In the genomic region with DNA sequence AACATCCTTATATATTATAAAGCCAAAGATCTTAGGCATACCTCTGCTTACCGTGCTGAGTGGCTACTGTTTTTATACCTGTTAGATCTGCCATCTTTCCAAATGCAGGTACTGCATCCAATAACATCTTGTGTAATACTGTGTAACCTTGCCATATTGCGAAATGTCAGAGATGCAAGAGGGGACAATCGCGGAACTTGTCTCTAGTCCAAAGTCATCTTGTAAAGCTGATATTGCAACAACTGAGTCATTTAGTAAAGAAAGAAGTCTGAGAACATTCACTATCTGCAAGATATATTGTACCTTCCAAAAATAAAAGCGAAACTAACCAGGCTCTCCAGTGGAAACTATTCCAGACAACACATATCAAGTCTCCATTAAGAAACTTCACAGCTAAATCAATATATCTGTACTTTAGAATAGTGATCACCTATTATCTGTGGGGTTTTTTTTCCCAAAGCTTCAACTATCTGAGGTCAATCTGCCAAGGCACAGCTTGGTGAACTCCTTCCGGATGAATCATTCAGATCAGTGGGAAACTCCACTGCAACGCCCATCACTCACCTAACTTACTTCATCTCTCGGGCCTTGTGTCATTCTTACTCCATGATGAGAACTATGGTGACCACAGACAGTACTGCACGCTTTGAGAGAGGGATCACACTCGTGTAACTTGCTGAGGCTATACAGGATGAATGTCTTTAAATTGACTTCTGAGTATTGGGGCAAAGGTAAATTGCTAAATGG, we compare ENCODE assay signal across 26 mouse cellular contexts.
A peak's percentile ranks its signal among the peaks of the same experiment; 100 is the strongest.
DNase-seq lines count a peak whose midpoint lies in the region; ATAC-seq and TF ChIP-seq lines count a peak whose summit lies in the region.
"Had no signal": no experiment of that assay in that cellular context is flagged by ENCODE, and none has a peak within 500 bp of the region (broad histone marks: within the 10 kb centered on the region; RNA-seq: fewer than 3 reads in every experiment).

No protein-coding gene starts in this region.

- H3K27ac ChIP-seq in intestine, embryonic 15.5 days, result no peak overlapping the region
- peak overlapping the region; percentile 7; the same call in 1 of the 2 replicates for H3K27ac ChIP-seq in liver, postnatal 0 days (ENCODE audit: low read depth)
- H3K27ac ChIP-seq: hindbrain, embryonic 14.5 days; kidney, postnatal 0 days; limb, embryonic 12.5 days; neural tube, embryonic 13.5 days had no signal

- H3K4me1 ChIP-seq in lung, adult 2 months (ENCODE audit: control insufficient read depth, insufficient read depth, low read length), result no peaks in the 10 kb centered on the region
- no peaks in the 10 kb centered on the region for H3K4me1 ChIP-seq in intestine, embryonic 15.5 days (replicated peaks)
- H3K4me1 ChIP-seq in liver, postnatal 0 days (ENCODE audit: insufficient read depth), result no peaks in the 10 kb centered on the region; the same call in 1 of the 2 replicates
- H3K4me1 ChIP-seq: heart, embryonic 12.5 days; limb, embryonic 12.5 days; neural tube, embryonic 13.5 days had no signal

- intact Hi-C loops in left cerebral cortex, postnatal 4 days (cut with DNase I), result no loop called here

- no peak overlapping the region for H3K9ac ChIP-seq in intestine, embryonic 15.5 days
- H3K9ac ChIP-seq in liver, postnatal 0 days (replicated peaks), result no peak overlapping the region
- H3K9ac ChIP-seq: heart, embryonic 12.5 days; hindbrain, embryonic 14.5 days; limb, embryonic 12.5 days; neural tube, embryonic 13.5 days had no signal

- no peak for TF ChIP-seq CTCF in lung, adult 2 months (IDR thresholded peaks at IDR 0.05; ENCODE audit: insufficient read depth, low read length)
- no peak for TF ChIP-seq CTCF in liver, postnatal 0 days (IDR thresholded peaks at IDR 0.05; ENCODE audit: low read depth)

- H3K4me2 ChIP-seq in intestine, embryonic 15.5 days (replicated peaks), result no peak overlapping the region
- no peak overlapping the region; the same call in 1 of the 2 replicates for H3K4me2 ChIP-seq in liver, postnatal 0 days (ENCODE audit: low read depth, low read length)
- H3K4me2 ChIP-seq: heart, embryonic 12.5 days; hindbrain, embryonic 14.5 days; limb, embryonic 12.5 days; midbrain, embryonic 11.5 days; neural tube, embryonic 13.5 days had no signal

- H3K27me3 ChIP-seq in intestine, embryonic 15.5 days (replicated peaks), result no peaks in the 10 kb centered on the region
- no peaks in the 10 kb centered on the region for H3K27me3 ChIP-seq in liver, postnatal 0 days (ENCODE audit: insufficient read depth, low read length)
- H3K27me3 ChIP-seq: heart, embryonic 12.5 days; limb, embryonic 12.5 days; neural tube, embryonic 13.5 days had no signal

- WGBS in lung, adult 2 months, result 77% methylated on average over 10 of the region's 10 CpGs
- 86% methylated on average over 10 of the region's 10 CpGs for WGBS in intestine, embryonic 15.5 days
- 67% methylated on average over 10 of the region's 10 CpGs for WGBS in liver, postnatal 0 days (ENCODE audit: insufficient replicate concordance)

- ATAC-seq in intestine, embryonic 15.5 days, result peak; percentile 86
- peak; percentile 86 for ATAC-seq in liver, postnatal 0 days
- ATAC-seq: forebrain, embryonic 14.5 days had no signal

- DNase-seq in lung, postnatal 36 days, result peak; percentile 10
- no peak for DNase-seq in lung, adult 2 months
- DNase-seq in liver, postnatal 0 days, result no peak
- no peak for DNase-seq in adrenal gland, adult 8-10 months
- no peak for DNase-seq in left cerebral cortex, postnatal 4 days
- DNase-seq: adrenal gland, postnatal 10 days; cerebellum, adult 11 months; cerebellum, adult 9-10 months; cerebellum, postnatal 36 days; gastrocnemius, postnatal 25 days; heart, adult 18-20 months; heart, postnatal 4 days; kidney, adult 8-10 months; kidney, postnatal 4 days; layer of hippocampus, adult 9-11 months; lung, postnatal 14 days; thymus, postnatal 4 days had no signal

- no peak for TF ChIP-seq POLR2A in lung, adult 2 months (IDR thresholded peaks at IDR 0.05; ENCODE audit: borderline replicate concordance, extremely low read depth, low read depth, low read length)

- TF ChIP-seq EP300 in liver, postnatal 0 days (IDR thresholded peaks at IDR 0.05; ENCODE audit: low read depth), result peak; percentile 76

- H3K36me3 ChIP-seq in intestine, embryonic 15.5 days, result no peaks in the 10 kb centered on the region
- no peaks in the 10 kb centered on the region for H3K36me3 ChIP-seq in liver, postnatal 0 days (replicated peaks; ENCODE audit: insufficient read depth, low read length)
- H3K36me3 ChIP-seq: G1E; heart, embryonic 12.5 days; limb, embryonic 12.5 days; neural tube, embryonic 13.5 days had no signal

- H3K4me3 ChIP-seq in lung, adult 2 months (replicated peaks; ENCODE audit: extremely low read depth, low read depth, low read length), result no peak overlapping the region
- no peak overlapping the region for H3K4me3 ChIP-seq in intestine, embryonic 15.5 days (replicated peaks)
- no peak overlapping the region for H3K4me3 ChIP-seq in liver, postnatal 0 days (ENCODE audit: low read depth, low read length)
- H3K4me3 ChIP-seq: heart, embryonic 12.5 days; limb, embryonic 12.5 days; neural tube, embryonic 13.5 days had no signal

- no peaks in the 10 kb centered on the region for H3K9me3 ChIP-seq in intestine, embryonic 15.5 days
- no peaks in the 10 kb centered on the region for H3K9me3 ChIP-seq in liver, postnatal 0 days (ENCODE audit: low read length)
- H3K9me3 ChIP-seq: G1E; heart, embryonic 12.5 days; limb, embryonic 12.5 days; neural tube, embryonic 13.5 days had no signal
